Mouse (Mus musculus): ENCODE results near the gene Ddx39b.

DNA sequence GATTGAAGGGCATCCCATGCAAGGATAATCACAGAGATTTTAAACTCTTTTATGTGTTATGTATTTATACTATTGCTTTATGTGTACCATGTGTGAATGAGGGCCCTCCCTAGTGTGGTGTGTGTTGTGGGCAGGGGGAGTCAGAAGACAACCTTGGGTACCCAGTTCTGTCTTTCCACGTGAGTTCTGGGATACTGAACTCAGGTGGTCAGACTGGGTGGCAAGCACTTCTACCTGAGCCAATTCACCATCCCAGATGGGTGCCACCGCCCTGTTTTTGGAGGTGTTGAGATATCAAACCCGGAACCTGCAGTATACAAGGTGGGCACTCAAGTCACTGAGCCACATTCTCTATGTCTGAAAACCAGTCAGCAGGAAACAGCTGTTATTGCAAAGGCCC, 30.7 kb downstream of the Ddx39b start:
- no peak for TF ChIP-seq CTCF (IDR thresholded peaks at IDR 0.05; ENCODE audit: extremely low read depth, insufficient read depth, low read length)
- no peak for TF ChIP-seq POLR2A (IDR thresholded peaks at IDR 0.05; ENCODE audit: extremely low read depth, insufficient read depth, low read length)

Measured in cortical plate, adult 2 months (tissue).